Mouse (Mus musculus) mesoderm, embryonic 11.5 days (tissue): Measurements from ENCODE around the gene Tmco4.

Experiments
- DNase-seq: peaks from one replicate; pipeline ENCODE4 v3.0.0-alpha.2; 2012; ENCODE audit warnings: low read depth, low spot score

Tmco4 gene

DNA sequence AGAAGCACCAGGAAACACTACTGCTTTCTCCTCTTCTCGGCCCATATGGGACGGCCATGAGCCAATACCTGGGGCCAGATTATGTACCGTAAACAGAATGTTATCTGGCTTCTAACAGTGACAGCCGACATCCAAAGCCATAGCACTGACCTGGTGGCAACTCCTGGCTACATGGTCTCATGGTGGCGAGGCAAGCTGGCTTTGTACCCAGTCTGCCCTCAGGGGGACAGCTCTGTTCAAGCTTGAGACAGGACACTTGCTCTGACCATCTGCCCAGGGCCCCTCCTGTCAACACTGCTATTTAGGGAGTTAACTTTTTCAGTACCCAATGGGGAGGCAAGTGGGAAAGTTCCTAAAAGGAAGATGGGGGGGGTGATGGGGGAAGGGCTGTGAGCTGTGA, 84.6 kb downstream of the Tmco4 start:
- no peak for DNase-seq

DNA sequence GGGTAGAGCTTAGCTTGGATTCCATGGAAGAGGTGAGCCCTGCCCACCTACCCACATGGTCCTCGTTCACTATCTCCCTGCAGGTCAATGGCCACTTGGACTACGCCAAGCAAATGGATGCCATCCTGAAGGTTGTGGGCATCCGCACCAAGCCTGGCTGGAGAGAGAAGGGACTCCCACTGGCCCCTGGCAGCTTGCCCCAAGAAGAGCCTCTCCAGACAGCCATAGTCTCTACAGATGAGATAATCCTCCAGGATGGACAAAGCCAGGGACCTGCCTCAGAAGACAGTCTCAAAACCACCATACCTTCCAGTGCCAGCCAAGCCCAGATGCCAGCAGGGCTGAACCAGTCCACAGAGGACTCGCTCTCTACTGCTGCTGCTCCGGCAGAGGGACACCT, 85.3 kb downstream of the Tmco4 start:
- DNase-seq = no peak

DNA sequence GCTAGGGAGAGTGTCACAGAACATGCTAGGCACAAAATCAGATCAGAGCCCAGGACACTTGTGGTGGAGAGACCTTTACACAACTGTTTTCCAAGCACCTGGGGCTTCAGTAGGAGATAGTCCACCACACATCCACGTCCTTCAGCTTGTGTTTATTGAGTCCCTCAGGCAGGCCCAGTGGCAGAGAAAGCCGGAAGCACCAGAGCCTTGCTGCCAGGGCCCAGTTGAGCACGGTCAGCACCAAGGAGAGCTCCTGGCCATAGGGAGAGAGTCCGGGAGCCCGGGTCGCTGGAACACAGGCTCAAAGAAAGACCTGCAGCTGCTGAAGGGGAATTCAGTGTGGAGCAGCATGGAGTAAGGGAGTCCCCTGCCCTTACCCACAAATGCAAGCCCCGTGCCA, 86.9 kb downstream of the Tmco4 start:
- peak; percentile 76 for DNase-seq

DNA sequence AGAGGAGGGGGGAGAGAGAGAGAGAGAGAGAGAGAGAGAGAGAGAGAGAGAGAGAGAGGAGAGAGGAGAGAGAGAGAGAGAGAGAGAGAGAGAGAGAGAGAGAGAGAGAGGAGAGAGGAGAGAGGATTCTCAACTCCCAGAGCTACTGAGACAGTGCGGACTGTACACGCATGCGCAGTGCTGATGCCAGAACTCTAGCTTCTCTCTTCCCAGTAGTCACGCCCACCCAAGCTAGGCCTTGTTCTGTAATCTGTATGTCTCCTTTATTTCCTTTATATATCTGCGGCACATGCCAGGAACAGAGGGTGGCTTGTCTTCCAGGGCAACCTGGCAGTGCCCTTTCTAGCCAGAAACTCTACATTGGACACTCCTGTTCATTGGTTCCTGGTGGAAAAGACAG, 92.1 kb downstream of the Tmco4 start:
- DNase-seq = no peak

DNA sequence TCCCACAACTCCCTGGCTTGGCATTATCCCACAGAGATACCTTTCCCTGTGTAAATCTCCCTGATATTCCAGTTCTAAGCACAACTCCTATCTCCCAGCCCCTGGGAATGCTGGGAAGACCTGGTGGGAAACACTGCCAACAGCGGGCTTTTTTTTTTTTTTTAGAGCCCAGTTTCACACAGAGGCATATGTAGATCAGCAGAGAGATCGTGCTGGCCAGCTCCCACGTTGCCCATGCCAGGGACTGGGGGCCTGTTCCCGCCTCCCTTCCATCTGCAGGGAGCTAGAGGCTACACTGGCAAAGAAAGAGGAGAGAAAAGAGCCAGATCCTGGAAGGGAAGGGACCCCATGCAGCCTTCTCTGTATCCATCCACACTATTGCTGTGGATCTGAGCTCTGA, 95.6 kb downstream of the Tmco4 start:
- DNase-seq = no peak

DNA sequence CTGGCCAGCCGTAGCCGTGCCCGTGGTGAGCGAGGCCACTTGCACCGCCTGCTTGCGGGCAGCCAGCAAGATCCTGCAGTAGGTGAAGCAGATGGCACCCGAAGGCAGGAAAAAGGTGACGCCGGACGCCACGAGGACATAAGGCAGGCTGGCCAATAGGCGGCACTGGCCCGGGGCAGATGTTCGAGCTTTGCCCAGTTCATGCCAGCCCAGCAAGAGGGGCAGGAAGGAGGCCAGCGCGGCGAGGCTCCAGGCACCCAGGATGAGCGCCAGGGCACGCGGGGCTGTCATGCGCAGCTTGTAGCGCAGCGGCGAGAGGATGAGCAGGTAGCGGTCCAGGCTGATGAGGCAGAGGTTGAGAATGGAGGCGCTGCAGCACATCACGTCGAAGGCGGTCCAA, 101.4 kb downstream of the Tmco4 start:
- DNase-seq = no peak

DNA sequence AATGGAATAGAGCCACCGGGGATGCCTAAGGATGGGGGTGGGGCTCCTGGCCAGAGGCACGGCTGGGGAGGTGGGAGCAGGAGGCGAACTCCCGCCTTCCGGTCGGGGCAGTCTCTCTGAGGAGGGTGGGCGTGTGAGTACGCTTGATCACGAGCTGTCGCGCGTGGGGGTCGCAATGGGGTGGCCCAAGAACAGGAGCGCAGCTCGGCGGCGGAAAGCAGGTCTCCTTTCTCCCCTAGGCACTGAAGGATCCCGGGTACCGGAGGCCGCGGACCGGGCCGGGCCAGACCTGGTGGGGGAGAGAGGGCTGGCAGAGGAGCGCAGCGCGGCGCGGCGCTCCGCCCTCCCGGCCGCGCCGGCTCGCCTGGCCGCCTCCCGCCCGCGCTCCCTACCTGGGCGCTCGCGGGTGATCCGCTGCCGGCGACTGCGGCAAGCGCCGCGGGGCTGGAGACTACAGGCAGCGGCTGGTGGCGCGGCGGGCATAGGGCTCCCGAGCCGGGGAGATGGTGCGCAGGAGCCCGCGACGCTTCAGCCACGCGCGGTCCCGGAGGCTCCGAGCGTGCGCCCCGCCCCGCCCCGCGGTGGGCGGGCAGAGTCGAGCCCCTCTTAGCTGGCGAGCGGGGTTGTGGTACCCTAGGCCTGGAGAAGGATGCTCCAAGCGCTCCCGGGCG, 102.5 kb downstream of the Tmco4 start, which contains the start of gene Htr6:
TSS of gene Htr6 (minus strand) at position 530 of the 671 bp plus-strand sequence.
- DNase-seq = no peak

DNA sequence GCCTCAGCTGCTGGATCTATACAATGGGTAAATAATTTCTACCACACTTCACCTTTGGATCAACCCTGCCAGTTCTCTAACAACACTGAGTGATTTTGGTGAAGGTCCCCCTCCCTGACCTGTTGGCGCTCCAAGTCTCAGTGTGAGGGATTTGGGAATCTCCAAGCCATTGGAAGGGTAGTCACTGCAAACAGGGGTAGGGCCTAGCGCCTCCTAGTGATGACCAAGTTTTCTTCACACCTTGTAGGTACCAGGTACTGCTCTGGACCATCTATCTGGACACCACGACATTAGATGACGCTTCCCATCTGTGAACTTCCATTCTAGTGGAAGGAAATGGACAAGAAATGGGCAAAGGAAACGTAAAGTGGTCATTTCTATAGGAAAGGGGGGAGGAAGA, 103.2 kb downstream of the Tmco4 start:
- DNase-seq = no peak

DNA sequence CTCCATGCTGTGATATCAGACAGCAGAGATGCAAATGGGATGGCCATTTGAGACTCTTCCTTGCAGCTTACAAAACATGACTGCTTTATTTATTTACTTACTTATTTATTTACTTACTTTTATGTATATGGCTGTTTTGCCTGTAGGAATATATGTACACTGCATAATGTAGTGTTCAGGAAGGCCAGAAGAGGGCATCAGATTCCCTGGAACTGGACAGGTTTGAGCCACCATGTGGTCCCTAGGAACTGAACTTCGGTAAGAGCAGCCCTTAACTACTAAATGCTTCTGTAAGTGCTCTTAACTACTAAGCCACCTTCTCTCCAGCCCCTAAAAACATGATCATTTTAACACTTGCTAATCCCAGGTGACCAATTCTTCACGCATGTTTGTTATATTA, 105.6 kb downstream of the Tmco4 start:
- DNase-seq = peak; percentile 55

DNA sequence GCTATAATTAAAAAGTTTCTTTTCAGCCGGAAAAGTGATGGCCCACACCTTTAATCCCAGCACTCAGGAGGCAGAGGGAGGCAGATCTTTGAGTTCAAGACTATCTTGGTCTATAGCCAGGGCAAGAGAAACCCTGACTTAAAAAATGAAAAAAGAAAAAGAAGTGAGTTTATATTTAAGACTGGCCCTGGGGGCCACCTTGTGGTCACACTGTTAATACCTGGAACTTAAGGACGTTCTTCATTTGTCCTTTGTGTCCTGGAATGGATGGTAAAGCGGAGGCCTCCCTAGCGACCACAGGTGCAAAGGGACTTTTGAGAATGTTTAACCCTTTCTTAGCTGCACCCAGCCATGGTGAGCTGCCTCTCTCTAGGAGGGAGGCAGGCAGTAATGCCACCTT, 106.0 kb downstream of the Tmco4 start:
- DNase-seq = no peak

DNA sequence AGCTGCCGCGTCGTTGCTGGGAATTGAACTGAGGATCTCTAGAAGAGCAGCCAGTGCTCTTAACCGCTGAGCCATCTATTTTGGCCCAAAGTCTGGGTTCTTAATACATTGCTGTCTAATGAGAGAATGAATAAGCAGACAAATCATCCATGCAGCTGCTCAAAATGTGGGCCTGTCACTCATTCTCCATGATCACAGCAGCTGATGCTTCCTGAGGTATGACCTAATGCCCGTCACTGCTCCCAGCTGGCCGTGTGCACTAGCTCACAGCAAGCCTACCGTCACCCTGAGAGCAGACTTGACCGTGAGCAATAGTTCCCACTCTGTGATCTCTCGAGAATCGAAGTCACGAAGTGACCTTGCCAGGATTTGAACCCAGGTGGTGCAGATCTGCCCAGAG, 106.8 kb downstream of the Tmco4 start:
- no peak for DNase-seq

DNA sequence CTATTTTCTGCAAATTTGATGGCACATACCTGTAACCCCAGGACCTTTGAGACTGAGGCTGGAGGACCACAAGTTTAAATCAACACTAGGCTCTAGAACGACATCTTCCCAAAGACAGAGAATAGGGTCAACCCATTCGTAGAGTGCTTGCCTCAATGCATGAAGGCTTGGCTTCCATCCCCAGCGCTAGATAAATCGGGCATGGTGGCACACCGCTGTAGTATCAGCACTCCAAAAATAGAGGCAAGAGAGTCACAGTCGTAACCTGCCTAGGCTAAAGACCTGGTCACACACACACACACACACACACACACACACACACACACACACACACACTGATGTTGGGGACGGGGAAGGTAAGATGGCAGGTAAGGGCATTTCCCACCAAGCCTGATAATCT, 107.6 kb downstream of the Tmco4 start:
- DNase-seq = no peak

DNA sequence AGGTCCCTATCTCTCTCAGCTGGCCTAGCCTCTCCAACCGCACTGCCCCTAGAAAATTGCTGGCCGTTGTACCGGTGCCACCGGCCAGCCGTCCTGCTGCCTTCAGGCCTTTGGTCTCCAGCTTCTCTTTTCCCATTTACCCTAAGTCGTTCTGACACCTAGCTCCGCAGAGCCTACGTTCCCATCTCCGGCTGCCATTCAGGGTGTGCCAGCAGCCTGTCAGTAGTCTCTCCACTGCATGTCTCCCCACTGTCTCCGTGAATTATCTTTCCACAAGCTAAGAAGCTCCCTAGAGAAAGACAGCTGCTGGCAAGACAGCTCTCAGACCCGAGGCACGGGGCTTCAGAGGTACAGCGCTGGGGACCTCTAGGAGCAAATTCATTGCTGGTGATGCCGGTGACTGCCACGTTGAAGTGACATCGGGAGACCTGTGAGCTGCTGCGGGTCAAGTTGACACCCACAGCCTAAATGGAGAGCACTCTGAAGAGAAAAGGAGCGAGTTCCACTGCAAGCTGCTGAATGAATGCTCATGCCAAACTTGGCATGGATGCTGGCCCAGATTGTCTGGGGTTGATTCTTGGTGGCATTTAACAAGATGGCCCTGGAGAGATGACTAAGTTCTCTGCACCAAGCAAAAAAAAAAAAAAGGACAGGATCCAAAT, 108.7 kb downstream of the Tmco4 start:
- no peak for DNase-seq

DNA sequence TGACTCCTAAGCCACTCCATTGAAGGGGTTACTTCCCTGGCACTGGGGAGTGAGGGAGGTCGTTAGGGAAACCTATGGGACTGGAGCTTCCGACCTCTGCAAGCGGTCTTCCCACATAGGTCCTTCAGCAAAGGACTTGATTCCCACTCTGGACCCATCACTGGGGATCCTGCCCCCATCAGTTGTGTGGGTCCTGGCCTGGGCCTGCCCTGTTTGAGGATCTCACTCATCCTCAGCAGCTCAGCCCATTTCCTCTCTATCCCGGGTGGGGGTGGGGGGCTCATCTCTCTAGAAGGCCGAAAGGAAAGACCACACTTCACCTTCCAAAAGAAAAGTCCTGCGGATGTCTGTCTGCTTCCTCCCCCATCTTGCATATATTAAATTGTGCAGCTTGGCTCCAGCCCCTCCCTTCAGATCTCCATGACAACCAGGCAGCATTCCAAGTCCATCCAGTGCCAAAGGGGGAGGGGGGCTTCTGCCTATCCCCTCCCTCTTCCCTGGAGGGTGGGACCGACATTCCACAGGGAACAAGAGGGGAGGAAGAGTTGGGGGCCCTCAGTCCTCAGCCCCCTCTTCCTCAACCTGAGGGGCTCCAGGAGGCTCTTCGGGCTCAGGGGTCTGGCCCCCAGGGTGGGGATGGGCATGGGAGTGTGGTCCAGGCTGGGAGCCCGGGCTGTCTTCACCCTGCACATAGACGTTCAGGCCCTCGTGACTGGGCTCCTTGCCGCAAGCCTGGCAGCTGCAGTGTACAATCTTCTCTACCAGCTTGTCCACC, 110.3 kb downstream of the Tmco4 start:
- DNase-seq = peak; percentile 61

DNA sequence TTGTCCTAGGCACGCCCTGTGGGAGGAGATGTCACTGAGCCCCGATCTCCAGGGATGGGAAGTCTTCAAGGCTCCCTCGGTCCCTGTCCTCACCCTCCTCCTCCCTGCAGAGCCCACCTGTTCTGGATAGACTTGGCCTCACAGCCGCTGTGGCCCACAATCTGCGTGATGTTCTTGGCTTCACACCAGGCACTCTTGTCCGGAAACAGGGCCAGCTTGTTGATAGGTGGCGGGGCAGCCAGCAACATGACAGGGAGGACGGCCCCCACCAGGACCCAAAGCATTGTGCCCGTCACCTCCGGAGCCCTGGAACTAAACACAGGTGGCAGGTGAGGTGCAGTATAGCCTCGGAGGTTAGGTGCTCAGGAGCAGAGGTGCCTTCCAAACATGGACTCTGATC, 112.6 kb downstream of the Tmco4 start:
- DNase-seq = no peak

DNA sequence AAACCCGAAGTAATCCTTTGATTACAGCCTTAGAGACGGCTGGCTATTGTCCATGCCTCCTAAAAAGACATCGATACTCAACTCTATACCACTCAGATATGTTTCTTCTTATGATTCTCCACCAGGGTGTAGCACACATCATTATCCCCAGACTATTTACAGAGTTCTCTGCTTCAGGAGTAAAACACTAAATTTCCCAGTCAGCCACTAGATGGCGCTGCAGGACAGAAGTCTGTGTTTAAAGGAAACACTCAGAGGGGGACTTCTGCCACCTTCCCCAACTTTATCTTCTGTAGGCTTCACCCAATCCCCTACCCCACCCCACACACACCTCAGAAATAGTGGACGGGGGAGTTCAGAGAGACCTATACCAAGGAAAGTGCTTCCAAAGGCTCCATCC, 113.3 kb downstream of the Tmco4 start:
- DNase-seq = peak; percentile 91

DNA sequence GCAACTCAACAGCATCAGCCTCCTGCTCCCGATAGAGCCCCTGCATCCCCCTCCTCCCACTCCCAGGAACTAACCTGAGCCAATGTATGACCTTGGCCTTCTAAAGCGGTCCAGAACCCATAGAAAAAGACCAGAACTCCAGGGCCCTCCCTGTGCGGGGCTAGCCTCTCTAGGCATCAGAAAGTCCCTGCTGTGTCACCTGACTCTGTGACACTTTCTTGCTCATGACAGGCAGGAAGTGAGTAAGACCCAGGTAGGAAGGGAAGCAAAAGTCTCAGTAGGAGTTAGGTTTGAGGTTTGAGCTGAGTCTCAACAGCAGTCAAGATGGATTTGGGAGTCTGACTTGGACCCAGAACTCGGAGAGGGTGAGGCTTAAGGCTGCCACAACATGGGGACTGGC, 114.3 kb downstream of the Tmco4 start:
- DNase-seq = no peak

DNA sequence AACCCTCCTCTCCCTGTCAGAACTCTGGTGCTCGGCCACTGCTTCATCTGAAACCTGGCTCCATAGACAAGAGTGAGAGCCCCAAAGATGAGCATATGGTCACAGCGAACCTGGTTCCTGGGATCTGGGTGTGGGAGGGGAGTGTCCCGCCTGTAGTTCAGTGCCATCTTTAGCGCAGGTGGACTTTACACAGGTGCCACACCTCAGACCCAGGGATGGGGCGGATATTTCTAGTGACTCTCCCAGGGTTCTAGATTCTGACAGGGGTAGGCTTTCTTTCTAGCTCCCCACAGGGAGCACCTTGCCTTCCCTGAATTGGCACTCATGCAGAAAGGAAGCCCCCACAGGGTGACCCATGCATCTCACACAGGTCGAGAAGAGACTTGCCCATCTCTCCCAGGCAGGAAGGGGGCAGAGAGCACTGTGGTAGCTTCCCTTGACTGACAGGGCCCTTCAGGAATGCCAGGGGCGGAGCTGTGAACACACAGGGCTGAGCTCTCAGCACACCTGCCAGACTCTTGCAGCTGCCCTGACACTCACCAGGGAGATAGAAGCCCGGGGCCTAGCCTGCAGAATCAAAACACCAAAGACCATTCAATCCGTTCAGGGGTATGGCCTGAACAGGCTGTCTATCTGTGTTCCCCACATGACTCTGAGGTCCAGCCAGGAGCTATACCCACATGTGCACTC, 116.4 kb downstream of the Tmco4 start:
- DNase-seq = no peak

DNA sequence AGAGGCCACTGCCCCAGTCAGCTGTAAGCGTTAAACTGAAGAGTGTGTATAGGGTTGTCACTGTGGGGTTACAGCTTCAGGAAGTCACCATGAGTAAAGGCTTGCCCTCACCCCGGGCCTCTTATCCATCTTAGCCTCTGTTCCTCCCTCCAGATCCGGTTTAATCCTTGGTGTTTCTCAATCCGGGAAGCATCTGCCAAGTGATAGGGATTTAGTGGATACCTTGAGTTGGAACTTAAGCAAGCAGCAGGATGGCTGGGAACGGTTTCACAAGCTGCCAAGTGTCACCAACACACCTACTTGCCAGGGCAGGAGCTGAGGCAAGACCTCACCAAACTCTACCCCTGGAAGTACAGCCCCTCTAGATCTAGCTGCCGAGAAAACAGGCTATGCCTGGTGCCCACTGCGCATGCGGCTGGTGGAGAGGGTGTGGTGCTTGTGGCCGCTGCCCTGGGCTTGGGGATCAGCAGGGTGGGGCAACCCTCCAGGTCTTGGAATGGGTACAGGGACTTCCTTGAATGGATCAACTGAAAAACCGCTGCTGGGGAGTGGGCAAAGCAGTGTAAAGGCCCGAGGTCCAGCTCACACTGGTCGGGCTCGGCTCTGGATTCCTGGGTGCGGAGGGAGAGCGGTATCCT, 117.7 kb downstream of the Tmco4 start:
- no peak for DNase-seq

DNA sequence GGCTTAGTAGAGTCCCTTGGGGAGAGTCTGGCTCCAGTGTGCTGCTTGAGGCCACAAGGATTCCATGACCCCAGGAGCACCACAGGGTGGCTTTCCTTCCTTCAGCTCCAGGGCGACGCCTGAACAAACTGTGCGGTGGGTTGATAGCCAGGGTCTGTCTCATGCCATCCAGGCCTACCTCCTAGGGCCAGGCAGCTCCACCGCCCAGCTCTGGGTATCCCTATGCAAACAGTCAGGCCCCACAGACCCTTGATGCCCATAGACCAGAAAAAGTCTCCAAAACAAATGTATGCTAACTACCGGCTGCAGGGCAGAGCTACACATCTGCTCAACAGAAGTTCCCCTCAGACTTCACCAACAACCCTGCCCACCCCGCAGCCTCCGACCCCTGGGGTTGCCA, 118.4 kb downstream of the Tmco4 start:
- DNase-seq = peak; percentile 37

DNA sequence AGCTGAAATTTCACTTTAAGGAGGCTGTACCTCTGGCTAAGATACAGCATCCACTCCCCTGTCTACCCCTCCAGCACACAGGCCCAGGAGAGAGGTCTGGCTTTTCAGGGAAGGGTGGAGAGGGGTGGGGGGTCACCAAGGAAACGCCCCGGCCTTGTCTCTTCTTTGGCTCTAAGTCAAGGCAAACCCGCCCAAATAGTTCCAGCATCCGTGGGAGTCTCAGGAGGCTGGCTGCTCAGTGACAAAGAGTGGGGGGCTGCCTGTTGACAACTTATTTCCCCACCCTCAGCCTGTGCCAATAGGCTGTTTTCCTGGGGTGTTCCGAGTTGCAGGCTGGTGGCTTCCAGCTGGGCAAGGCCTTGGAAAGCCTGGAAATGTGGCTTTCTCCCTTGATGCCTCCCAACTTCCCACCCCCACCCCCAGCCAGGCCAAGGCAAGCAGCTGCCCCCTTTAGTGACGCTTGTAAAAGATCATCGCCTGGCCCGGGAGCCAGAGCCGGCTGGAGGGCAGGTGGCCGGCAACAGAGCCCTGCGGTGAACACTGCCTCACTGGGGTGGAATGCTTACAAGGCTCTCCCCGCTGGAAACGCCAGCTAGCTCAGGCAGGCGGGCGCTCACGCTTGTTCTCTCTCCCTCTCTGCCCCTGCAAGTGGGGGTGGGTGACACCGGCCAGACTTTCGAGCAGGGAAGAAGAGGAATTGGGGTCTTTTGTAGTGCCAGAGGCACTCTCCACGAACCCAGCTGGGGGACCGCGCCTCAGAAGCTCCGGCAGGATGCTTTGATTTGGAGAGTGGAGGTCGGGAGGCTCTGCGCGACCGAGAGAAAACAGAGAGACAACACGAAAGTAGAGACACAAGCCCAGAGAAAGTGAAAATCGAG, 119.0 kb downstream of the Tmco4 start:
- peak; percentile 59 for DNase-seq
